Mouse (Mus musculus) ovary, postnatal 14 days (tissue): ENCODE results near the gene Nppc.
A peak's percentile ranks its signal among the peaks of the same experiment; 100 is the strongest.

ENCODE experiments used
- DNase-seq: peaks from one replicate; pipeline ENCODE4 v3.0.0; 2022; ENCODE audit warnings: low spot score

Nppc gene

DNA sequence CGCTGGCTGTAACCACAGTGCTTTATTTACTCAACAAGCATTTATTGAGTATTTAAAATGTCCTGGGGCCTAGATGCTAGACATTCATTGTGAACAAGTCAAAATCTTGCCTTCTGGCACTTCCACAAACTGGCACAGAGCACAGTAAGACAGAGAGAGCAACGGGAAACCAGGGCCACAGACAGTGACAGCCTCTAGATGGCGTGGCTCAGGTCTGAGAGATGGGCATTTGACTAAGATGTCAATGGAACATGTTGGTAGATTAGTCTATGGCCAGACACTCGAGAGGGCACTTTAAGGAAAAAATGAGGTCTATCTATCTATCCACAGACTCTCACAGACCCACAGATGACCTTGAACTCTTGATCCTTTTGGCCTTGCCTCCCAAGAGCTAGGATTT, 17.7 kb downstream of the Nppc start:
- no peak for DNase-seq

DNA sequence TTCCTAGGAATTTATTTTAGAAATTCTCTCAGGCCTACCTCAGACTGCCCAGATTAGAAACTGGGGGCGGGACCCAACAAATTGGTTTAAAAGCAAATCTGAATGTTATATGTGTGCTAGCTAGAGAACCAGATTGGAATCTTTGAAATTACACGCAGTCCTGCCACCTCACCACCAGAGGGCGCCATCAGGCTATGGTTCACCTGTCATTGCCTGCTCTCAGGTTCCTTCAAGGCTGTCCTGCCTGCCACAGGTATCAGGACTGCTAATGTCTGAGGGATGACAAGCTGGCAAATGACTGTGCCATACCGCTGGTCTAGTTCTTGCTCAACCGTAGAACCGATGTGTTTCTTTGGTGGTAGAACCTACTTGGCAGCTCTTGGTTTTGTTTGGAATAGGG, 20.1 kb downstream of the Nppc start:
- DNase-seq, result peak; percentile 60

DNA sequence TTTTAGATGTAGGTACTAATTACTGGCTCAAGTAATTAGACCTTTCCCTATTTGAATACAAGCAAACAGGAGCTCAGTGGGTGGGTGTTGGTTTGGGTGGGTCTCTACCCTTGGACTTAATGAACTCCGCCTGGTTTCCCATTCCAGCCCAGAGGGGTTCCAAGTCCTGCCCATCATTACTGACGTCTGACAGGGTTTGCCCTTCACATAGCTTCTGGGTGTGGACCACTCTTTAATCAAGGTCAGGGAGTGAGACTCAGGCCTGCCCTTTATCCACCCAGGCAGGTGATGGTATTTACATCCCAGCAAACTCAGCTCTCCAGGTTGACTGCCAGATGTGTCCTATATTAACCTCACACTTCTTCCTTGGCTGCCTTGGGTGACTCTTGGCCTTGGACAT, 22.9 kb downstream of the Nppc start:
- no peak for DNase-seq

DNA sequence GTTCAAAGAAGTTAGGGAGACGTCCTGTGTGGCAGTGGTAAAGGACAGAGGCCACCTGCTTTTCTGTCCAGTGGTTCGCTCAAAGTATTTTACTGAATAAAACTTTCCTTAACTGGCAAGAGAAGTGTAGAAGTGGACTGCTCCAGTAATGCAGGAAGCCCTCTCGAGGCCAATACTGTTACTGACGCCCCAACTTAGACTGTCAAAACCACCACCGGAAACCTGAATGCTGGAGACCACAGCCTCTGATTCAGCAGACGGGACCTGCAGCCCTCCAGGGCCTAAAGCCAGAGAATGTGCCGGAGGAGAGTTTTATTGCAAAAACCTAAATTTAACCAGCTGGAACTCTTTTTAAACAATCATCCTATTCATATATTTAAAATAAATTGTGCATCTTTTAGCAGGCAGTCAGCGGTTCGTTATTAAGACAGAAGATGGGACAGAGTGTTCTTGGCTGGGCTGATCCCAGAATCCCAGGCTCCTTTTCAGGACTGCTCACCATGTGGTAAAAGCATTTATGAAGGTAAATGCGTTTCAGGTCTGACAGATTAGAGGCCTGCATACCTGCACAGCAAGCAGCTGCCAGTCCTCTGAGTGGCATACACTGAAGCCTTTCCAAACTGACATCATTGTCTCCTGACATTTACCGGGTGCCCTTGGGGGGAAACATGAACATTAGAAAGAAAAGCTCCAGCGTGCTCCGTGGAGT, 27.1 kb downstream of the Nppc start:
- DNase-seq, result no peak

DNA sequence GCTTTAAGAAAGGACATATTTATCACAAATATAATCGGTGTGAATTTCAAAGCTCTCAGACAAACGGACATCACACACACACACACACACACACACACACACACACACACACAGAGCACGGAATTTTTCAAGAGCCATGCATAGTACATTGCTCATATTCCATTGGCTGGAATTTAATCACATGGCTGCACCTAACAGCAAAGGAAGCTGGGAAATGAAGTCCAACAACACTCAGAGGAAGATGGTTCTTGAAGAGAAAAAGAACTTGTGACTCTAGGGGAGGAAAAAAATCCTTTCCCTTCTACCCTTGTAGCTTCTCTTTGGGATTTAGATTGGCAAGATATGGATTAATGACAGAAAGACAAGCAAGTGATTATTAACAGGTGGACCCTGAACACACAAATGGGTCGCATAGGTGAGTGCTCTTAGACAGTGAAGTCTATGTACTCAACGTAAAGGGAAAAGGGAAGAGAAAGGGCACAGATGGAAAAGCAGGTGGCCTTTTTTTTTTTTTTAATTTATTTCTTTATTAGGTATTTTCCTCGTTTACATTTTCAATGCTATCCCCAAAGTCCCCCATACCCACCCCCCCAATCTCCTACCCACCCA, 35.5 kb downstream of the Nppc start:
- no peak for DNase-seq

DNA sequence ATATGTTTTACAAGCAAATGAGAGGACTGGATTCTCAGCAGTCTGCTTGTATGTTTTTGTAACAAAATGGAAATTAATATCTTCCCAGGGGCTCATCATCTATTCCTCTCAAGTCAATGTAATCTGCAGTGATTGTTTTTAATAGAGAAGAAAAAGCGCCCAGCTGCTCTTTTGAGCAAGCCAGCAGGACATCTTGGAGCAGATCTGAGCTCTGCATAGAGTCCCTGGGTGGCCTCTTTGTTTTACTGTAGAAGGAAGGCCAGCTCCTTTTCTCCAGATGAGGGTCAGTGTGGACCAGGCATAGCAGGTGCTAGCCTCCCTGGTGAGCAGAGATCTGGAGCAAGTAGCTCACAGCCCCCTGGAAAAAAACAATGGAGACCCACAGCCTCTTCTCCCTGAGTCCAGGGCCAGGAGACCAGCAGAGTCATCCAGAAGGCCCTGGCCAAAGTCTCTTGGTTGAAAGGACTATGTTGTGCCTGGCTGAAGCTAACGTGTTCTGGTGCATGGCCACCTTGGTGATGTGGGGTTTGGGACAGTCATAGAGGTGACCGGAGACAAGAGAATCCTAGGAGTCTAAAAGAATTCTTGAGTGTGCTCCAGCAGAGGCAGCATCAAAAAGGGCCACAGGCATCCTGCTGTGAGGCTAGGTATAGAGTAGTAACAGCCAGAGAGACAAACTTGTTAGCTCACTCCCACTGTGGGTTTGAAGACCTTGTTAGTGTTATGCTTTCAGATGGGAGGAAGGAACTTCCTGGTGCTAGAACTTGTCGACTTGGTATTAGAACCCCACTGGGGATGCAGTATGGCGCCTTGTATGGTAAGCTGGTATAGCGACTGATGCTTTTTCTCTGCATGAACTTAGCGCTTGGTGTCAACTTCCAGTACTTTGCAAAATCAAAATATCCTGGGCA, 36.3 kb downstream of the Nppc start:
- no peak for DNase-seq

DNA sequence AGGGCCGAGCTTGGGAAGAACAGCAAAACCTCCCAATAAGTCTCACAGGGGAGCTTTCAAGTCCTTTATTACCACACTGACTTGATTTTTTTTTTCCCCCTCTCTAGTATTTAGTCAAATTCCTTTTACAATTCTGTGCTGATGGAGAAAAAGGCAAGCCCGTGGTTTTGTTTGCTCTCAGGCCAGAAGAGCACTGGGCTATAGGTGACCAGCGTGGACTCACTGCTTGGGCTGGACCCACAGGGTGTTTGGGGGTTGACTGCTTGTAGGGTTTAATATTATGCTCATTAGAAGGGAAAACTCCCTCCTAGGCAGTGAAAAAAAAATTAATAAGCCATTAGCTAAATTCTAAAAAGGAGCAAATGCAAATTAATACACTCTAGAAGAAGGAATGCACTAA, 36.9 kb downstream of the Nppc start:
- DNase-seq, result no peak

DNA sequence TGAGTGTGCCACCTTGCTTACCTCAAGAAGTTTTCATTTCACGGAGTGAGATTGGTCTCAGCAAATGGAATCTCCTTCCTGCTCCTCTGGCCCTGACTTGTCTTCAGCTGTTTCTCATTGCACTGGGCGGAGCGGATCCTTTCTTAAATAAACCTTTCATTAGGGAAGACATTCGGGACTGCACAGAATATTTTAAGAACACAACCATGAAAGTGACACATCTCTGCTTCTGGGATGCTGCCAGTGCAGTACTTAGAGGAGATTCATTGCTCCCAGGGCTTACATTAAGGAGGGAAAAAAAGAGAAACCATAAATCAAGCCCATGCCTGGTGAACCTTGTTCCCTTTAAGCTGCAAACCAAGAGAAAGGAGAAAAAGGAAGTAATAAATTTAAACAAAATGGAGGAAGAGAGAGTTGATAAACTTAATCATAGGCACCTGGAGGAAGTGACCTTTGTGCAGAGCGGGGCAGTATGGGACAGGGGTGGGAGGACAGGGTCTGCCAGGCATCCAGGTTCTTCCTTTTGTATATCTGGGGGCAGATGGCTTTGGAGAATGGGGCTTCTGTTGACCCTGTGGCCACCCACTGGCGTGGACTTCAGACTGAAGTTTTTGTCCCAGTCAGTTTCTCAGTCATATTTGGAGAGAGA, 37.5 kb downstream of the Nppc start:
- no peak for DNase-seq

DNA sequence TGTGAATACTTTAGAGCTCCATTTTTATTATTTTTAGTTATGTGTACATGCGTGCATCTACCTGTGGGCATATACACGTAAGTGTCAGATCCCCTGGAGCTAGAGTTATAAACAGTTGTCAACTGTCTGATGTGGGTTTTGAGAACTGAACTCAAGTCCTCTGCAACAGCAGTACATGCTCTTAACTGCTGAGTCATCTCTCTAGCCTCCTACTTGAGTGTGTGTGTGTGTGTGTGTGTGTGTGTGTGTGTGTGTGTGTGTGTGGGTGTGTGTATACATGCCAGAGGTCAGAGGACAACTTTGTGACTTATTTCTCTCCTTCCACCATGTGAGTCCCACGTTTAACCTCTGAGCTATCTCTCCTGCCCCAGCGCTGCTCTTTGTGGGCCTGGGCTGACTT, 39.8 kb downstream of the Nppc start:
- DNase-seq, result no peak

DNA sequence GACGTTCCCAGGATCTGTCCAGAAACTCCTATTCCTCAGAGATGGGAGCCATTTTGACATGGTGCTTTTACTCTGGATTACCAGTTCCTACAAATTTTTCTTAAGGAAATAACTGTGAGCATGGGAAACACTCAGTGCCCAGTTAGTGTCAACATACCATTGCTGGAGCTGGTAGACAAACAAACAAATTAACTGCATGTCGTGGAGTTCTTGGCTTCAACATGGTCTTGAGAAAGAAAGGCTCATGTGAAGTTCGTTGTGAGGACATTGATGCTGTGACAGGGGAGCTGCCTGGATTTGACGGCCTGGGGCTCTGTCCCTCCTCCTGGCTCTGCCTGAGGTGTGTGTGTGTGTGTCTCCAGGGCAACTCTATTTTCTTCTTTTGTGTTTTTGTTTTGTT, 40.4 kb downstream of the Nppc start:
- DNase-seq, result no peak

DNA sequence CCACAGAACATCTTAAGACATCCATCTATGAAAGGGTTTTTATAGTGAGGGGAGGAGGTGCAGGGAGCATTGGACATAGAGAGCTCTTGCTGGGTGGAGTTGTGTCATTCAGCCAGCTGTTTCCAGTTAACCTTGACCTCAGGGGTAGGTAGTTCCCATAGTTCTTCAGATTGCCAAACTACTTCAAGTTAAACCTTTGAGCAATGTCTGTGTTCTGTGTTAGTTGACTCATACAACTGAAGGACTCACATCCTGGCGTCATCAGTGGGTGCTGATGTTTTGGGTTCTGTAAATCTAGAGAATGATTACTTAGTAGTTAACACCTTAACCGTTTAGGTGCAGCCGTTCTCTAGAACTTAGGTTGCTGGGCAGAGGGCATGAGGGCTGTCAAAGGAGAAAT, 42.1 kb downstream of the Nppc start:
- DNase-seq, result no peak

DNA sequence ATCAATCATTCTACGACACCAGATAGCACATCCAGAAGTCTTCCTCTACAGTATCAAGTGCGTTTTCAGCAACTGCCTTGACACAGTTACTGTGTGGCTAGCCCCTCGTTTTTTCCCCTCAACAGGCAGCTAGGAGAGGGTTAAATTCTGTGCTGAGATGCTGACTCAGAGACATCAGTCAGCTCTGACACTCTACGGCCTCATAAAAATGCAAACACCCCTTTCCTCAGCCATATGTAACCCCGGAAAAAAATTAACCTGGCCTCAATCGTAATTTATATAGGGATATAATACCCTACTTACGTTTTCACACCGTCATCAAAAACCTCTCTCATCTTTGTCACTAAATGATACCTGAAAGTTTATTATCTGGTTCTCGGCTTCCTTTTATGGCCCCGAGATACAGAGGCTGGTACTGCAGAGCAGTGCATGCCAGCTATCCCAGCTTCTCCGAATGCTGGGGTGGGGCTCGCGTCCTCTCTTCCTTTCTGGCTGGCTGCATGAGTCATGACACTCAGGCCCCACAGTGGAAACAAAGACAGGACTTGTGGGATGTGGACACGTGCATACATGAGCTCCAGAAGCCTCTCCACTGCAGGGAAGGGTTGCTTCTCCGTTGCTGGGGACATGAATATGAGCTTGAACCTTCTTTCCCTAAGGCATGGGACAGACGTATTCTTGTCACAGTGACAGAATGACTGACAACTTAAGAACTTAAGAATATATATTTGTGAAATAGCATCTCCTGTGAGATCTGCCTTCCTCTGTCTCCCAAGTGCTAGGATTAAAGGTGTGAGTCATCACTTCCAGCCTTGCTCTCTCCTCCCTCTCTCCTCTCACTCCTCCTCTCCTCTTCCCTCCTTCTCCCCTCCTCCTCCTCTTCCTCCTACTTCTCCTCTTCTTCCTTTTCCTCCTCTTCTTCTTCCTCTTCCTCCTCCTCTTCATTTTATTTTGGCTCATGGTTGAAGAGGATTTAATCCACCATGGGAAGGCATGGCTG, 47.1 kb downstream of the Nppc start:
- DNase-seq, result no peak

DNA sequence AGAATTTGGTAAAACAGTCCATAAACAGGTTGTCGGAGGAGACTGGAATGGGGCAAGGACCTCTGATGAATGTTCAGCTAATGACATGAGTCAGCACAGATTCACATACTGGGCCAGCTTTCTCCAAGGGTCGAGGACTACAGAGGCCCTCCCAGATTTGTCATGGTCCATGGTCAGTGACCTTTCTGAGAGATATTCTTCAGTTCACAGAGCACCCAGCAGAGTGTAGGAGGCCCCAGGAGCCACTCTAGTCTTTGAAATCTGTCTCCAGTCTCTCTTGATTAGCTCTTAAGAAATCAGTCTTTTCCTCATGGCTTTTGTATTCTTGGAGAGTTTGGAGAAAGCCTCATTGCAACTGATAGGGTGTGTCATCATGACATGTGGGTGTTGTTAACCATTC, 48.1 kb downstream of the Nppc start:
- DNase-seq, result no peak

DNA sequence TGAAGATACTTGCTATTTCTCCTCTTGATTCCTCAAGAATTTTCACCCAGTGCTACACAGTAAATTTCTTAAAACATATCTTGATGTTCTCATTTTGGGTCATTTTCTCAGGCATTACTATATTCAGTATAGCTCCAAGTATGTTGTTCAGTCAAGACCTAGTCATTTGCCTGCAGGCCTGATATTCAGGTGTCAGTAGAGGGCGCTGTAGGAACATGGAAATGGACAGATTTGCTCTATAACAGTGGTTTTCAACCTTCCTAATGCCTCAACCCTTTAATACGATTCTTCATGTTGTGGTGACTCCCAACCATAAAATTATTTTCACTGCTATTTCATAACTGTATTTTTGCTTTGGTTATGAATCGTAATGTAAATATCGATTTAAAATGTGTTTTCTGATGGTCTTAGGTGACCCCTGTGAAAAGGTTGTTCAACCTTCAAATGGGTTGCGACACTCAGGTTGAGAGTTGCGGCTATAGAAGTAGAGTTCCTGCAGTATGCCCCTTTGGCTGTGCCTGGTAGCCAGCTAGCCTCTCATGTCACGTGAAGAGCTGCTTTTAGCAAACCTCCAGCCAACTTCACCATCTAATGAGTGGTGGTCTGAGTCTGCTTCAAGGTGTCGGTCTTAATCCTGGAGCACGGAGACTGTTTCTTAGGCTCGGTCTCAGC, 51.8 kb downstream of the Nppc start:
- peak; percentile 71 for DNase-seq
